Mouse (Mus musculus) kidney, adult 2 months (tissue): ENCODE measurements at regions not wholly inside any gene's neighbourhood (a gene's known extent, or its start where the extent isn't known, plus 50 kb on each side); places are given as distances from the start of the nearest gene placed in this dataset.

ENCODE experiments used
- DNase-seq: peaks from one replicate; pipeline ENCODE4 v3.0.0; 2021
- H3K27ac ChIP-seq: fragments of 200-500 bp; 2 replicates; pipeline ENCODE4 v1.5.1; 2012; ENCODE audit warnings: low read depth, low read length, control low read depth, inconsistent platforms; ENCODE audit not compliant: insufficient read depth
- H3K27me3 ChIP-seq: fragments of 200-500 bp; replicated peaks from 2 replicates; pipeline ENCODE4 v1.6.1; 2012; ENCODE audit warnings: mild to moderate bottlenecking, moderate library complexity, low read length, inconsistent platforms; ENCODE audit not compliant: control insufficient read depth, insufficient read depth
- H3K36me3 ChIP-seq: fragments of 200-500 bp; 2 replicates; pipeline ENCODE4 v1.6.1; 2012; ENCODE audit warnings: mild to moderate bottlenecking, moderate library complexity, low read length, inconsistent platforms; ENCODE audit not compliant: control insufficient read depth, insufficient read depth
- H3K4me1 ChIP-seq: fragments of 200-500 bp; 2 replicates; pipeline ENCODE4 v1.6.1; 2011; ENCODE audit warnings: low read length; ENCODE audit not compliant: control insufficient read depth, insufficient read depth
- H3K4me3 ChIP-seq: fragments of 200-500 bp; 2 replicates; pipeline ENCODE4 v1.5.1; 2011; ENCODE audit warnings: mild to moderate bottlenecking, low read depth, low read length, control low read depth; ENCODE audit not compliant: insufficient read depth
- CTCF ChIP-seq: fragments of 200-500 bp; conservative IDR thresholded peaks from 2 replicates; pipeline ENCODE4 v1.5.1; 2011; ENCODE audit warnings: low read depth, mild to moderate bottlenecking, control low read depth, low read length, moderate library complexity, mixed read lengths; ENCODE audit not compliant: insufficient read depth, insufficient read length
- POLR2A ChIP-seq: fragments of 200-500 bp; IDR thresholded peaks from one replicate; pipeline ENCODE4 v1.6.1; 2011; ENCODE audit warnings: low read depth, low read length, control low read depth
- WGBS: fragments of 180-500 bp; shearing (Covaris S2); methylation state at CpG from one replicate; pipeline ENCODE4 v1.1.7; 2018; 5-methylcytosine and 5-hydroxymethylcytosine counted together

GRCm38 (mm10) chr2:133338150-133338549 is 213.8 kb upstream of the Bmp2 start:
- H3K4me1 ChIP-seq: no peaks in the 10 kb centered on the region
- WGBS: 85% methylated on average over 3 of the region's 3 CpGs
- H3K27ac ChIP-seq: no peak overlapping the region
- no peaks in the 10 kb centered on the region for H3K27me3 ChIP-seq
- TF ChIP-seq POLR2A (no peak), CTCF (no peak)
- DNase-seq: no peak
- H3K4me3 ChIP-seq: no peak overlapping the region
- H3K36me3 ChIP-seq: no peaks in the 10 kb centered on the region

GRCm38 (mm10) chr2:133341352-133341751 is 210.6 kb upstream of the Bmp2 start:
- Histone ChIP-seq H3K27me3 (no peaks in the 10 kb centered on the region), H3K27ac (no peak overlapping the region), H3K4me3 (no peak overlapping the region), H3K4me1 (no peaks in the 10 kb centered on the region), H3K36me3 (no peaks in the 10 kb centered on the region)
- WGBS: 41% methylated on average over 4 of the region's 4 CpGs
- TF ChIP-seq POLR2A: no peak
- DNase-seq: no peak

GRCm38 (mm10) chr2:133345964-133346788 is 205.8 kb upstream of the Bmp2 start:
- H3K27me3 ChIP-seq: no peaks in the 10 kb centered on the region
- DNase-seq: no peak

GRCm38 (mm10) chr2:133346789-133347424 is 205.1 kb upstream of the Bmp2 start:
- no peak for DNase-seq
- TF ChIP-seq CTCF (no peak), POLR2A (no peak)
- H3K4me3 ChIP-seq: no peak overlapping the region
- no peak overlapping the region for H3K27ac ChIP-seq
- H3K27me3 ChIP-seq: no peaks in the 10 kb centered on the region
- H3K36me3 ChIP-seq: no peaks in the 10 kb centered on the region
- 25% methylated on average over 4 of the region's 4 CpGs for WGBS
- no peaks in the 10 kb centered on the region for H3K4me1 ChIP-seq

More at GRCm38 (mm10) chr2:133345964-133346788, 205.8 kb upstream of the Bmp2 start:
- Histone ChIP-seq H3K4me3 (no peak overlapping the region), H3K36me3 (no peaks in the 10 kb centered on the region), H3K27ac (no peak overlapping the region), H3K4me1 (no peaks in the 10 kb centered on the region)
- no peak for TF ChIP-seq CTCF
- no peak for TF ChIP-seq POLR2A
- 43% methylated on average over 12 of the region's 12 CpGs for WGBS

- no peak for DNase-seq
- Histone ChIP-seq H3K27ac (no peak overlapping the region), H3K27me3 (no peaks in the 10 kb centered on the region), H3K36me3 (no peaks in the 10 kb centered on the region), H3K4me1 (no peaks in the 10 kb centered on the region), H3K4me3 (no peak overlapping the region)
- WGBS: 65% methylated on average over 3 of the region's 3 CpGs
- TF ChIP-seq POLR2A (no peak), CTCF (no peak)
These were observed 200.7 kb upstream of the Bmp2 start for GRCm38 (mm10) chr2:133351306-133351705.

- TF ChIP-seq CTCF: no peak
- TF ChIP-seq POLR2A: no peak
- Histone ChIP-seq H3K27me3 (no peaks in the 10 kb centered on the region), H3K4me1 (no peaks in the 10 kb centered on the region), H3K27ac (no peak overlapping the region), H3K4me3 (no peak overlapping the region), H3K36me3 (no peaks in the 10 kb centered on the region)
- DNase-seq: no peak
- 88% methylated on average over 3 of the region's 3 CpGs for WGBS
These were observed 199.2 kb upstream of the Bmp2 start for GRCm38 (mm10) chr2:133352800-133353199.

GRCm38 (mm10) chr2:133362693-133363443 is 189.1 kb upstream of the Bmp2 start:
- WGBS: 78% methylated on average over 4 of the region's 4 CpGs
- Histone ChIP-seq H3K4me3 (no peak overlapping the region), H3K36me3 (no peaks in the 10 kb centered on the region), H3K27me3 (no peaks in the 10 kb centered on the region), H3K4me1 (no peaks in the 10 kb centered on the region), H3K27ac (no peak overlapping the region)
- TF ChIP-seq POLR2A: no peak
- no peak for TF ChIP-seq CTCF
- no peak for DNase-seq
